In the genomic region with DNA sequence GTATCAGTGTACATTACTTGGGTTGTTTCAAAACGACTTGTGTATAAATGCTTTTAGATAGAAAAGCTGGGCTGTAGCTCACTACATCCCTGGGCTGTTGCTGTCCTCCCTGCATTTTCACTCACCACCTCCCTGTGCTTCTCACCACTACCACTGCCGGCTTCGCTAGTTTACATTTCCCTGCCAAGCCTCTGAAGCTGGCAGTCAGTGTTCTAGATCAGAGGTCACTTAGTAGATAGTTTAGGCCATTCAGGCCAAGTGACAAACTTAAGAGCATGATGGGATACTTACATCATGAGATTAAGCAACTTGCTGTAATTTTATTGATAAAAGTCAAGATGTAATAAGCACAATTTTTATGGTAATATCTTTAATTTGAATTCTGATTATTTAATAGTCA, we compare ENCODE assay signal across 18 mouse cellular contexts.
"Had no signal": no experiment of that assay in that cellular context is flagged by ENCODE, and none has a peak within 500 bp of the region (broad histone marks: within the 10 kb centered on the region; RNA-seq: fewer than 3 reads in every experiment).

No protein-coding gene starts in this region.

- DNase-seq: lung, embryonic 14.5 days; lung, postnatal 10 days; lung, postnatal 4 days; midbrain, embryonic 14.5 days; retina, postnatal 1 day; right cerebral cortex, adult 18-20 months; right cerebral cortex, postnatal 25 days; right cerebral cortex, postnatal 4 days; spleen, adult 18-20 months; thymus, adult 18-20 months; thymus, postnatal 14 days; thymus, postnatal 36 days had no signal

- H3K9me3 ChIP-seq: neural tube, embryonic 15.5 days had no signal

- ATAC-seq: midbrain, embryonic 16.5 days had no signal

- H3K4me1 ChIP-seq: midbrain, embryonic 10.5 days; midbrain, embryonic 12.5 days; neural tube, embryonic 13.5 days; neural tube, embryonic 15.5 days had no signal

- H3K4me2 ChIP-seq: lung, embryonic 14.5 days; midbrain, embryonic 12.5 days; neural tube, embryonic 13.5 days; neural tube, embryonic 15.5 days had no signal

- H3K4me3 ChIP-seq: midbrain, embryonic 10.5 days; midbrain, embryonic 12.5 days; myocyte; neural tube, embryonic 13.5 days; neural tube, embryonic 15.5 days had no signal

- H3K9ac ChIP-seq: lung, embryonic 14.5 days; midbrain, embryonic 12.5 days; neural tube, embryonic 13.5 days; neural tube, embryonic 15.5 days had no signal

- H3K27ac ChIP-seq: midbrain, embryonic 10.5 days; midbrain, embryonic 12.5 days; neural tube, embryonic 13.5 days; neural tube, embryonic 15.5 days had no signal

- H3K27me3 ChIP-seq: midbrain, embryonic 12.5 days; neural tube, embryonic 13.5 days; neural tube, embryonic 15.5 days had no signal
